Mouse (Mus musculus) thymus, adult 18-20 months (tissue): Measurements from ENCODE around the gene Rps27.

Source experiments
- DNase-seq, 2 experiments: peaks; one replicate each; pipeline ENCODE4 v3.0.0; 2022; ENCODE audit warnings: mixed read lengths in 2 of 2

Rps27 gene

GRCm38 (mm10) chr3:90231075-90231474 is 17.6 kb upstream of the Rps27 start:
- DNase-seq: no peak

- no peak for DNase-seq
Observed at GRCm38 (mm10) chr3:90224331-90224730, 10.9 kb upstream of the Rps27 start.

- DNase-seq: no peak
Observed at GRCm38 (mm10) chr3:90222941-90223340, 9.5 kb upstream of the Rps27 start.

- no peak for DNase-seq
Observed at GRCm38 (mm10) chr3:90222455-90222854, 9.0 kb upstream of the Rps27 start.

GRCm38 (mm10) chr3:90221123-90221522 is 7.7 kb upstream of the Rps27 start:
- no peak for DNase-seq

GRCm38 (mm10) chr3:90220531-90220951 is 7.1 kb upstream of the Rps27 start:
- DNase-seq: peak in 1 of 2 experiments; percentile 33

GRCm38 (mm10) chr3:90220088-90220487 is 6.6 kb upstream of the Rps27 start:
- DNase-seq: no peak

GRCm38 (mm10) chr3:90215825-90216380 is 2.5 kb upstream of the Rps27 start:
- DNase-seq: no peak

- no peak for DNase-seq
Observed at GRCm38 (mm10) chr3:90213956-90214684, 669 bp upstream of the Rps27 start.

GRCm38 (mm10) chr3:90212723-90213122 is 728 bp downstream of the Rps27 start:
- no peak for DNase-seq

GRCm38 (mm10) chr3:90211475-90212398 is 1.7 kb downstream of the Rps27 start:
- DNase-seq: no peak

- no peak for DNase-seq
Observed at GRCm38 (mm10) chr3:90209908-90210566, 3.4 kb downstream of the Rps27 start.

GRCm38 (mm10) chr3:90208662-90209061 is 4.8 kb downstream of the Rps27 start:
- no peak for DNase-seq

GRCm38 (mm10) chr3:90204582-90204981 is 8.9 kb downstream of the Rps27 start:
- no peak for DNase-seq

- no peak for DNase-seq
Observed at GRCm38 (mm10) chr3:90203619-90204018, 9.8 kb downstream of the Rps27 start.

GRCm38 (mm10) chr3:90202884-90203283 is 10.6 kb downstream of the Rps27 start:
- DNase-seq: no peak

- no peak for DNase-seq
Observed at GRCm38 (mm10) chr3:90197548-90197947, 15.9 kb downstream of the Rps27 start.

- DNase-seq: no peak
Observed at GRCm38 (mm10) chr3:90195644-90196043, 17.8 kb downstream of the Rps27 start.

- DNase-seq: no peak
Observed at GRCm38 (mm10) chr3:90194759-90195158, 18.7 kb downstream of the Rps27 start.

GRCm38 (mm10) chr3:90190859-90191510 is 22.5 kb downstream of the Rps27 start:
- no peak for DNase-seq

- no peak for DNase-seq
Observed at GRCm38 (mm10) chr3:90183581-90183980, 29.9 kb downstream of the Rps27 start.

- no peak for DNase-seq
Observed at GRCm38 (mm10) chr3:90179566-90179965, 33.9 kb downstream of the Rps27 start.
